Mouse (Mus musculus): ENCODE measurements around the gene Scrn1. TPM values are rescaled to one million over a fixed set of nuclear protein-coding genes. Genes with fewer than 3 reads are reported as not detected.

The Scrn1 gene
- polyA plus RNA-seq, 1 experiment from 2014 or later, result 7.1 TPM

DNA sequence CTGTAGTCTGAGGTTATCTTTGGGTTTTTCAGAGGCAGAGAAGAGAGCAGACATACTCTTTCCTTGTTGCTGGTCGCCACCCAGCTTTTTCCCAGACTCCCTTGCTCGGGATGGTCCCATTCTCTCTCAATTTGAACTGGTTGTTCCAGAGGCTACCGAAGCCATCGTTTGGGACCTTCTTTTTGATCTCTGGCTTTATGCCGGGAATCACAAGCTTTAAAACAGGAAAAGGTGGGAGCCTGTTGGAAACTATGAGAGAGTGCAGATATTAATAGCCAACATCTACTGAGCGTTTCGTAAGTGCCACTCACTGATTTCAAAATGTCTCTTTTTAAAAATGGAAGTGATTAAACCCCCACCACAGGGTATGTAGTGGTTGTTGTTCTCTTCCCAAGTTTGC, 94.4 kb downstream of the Scrn1 start:
- no peak for ATAC-seq (replicated peaks; ENCODE audit: insufficient number of reproducible peaks, insufficient read depth, low FRiP score, low read depth)
- peak overlapping the region; percentile 73 for H3K27ac ChIP-seq
- 39% methylated on average over 7 of the region's 7 CpGs for WGBS

GRCm38 (mm10) chr6:54467371-54467770, 98.9 kb downstream of the Scrn1 start:
- Histone ChIP-seq H3K27ac (peak overlapping the region; percentile 96), H3K4me3 (no peak overlapping the region), H3K36me3 (no peaks in the 10 kb centered on the region), H3K4me1 (replicated peaks) (peaks cover 44% of the 10 kb centered on the region), H3K4me2 (0 out of 2 replicates have a peak overlapping the region, but pooled peaks have one; percentile 38), H3K9ac (no peak overlapping the region), H3K9me3 (replicated peaks) (no peaks in the 10 kb centered on the region), H3K27me3 (no peaks in the 10 kb centered on the region)
- 43% methylated on average over 3 of the region's 3 CpGs for WGBS
- ATAC-seq (replicated peaks; ENCODE audit: insufficient number of reproducible peaks, insufficient read depth, low FRiP score, low read depth), result peak; percentile 74

More for the DNA sequence above, 94.4 kb downstream of the Scrn1 start:
- Histone ChIP-seq H3K4me3 (no peak overlapping the region), H3K36me3 (no peaks in the 10 kb centered on the region), H3K9ac (no peak overlapping the region), H3K4me2 (no peak overlapping the region), H3K27me3 (no peaks in the 10 kb centered on the region), H3K9me3 (replicated peaks) (no peaks in the 10 kb centered on the region), H3K4me1 (replicated peaks) (peaks cover 51% of the 10 kb centered on the region)

DNA sequence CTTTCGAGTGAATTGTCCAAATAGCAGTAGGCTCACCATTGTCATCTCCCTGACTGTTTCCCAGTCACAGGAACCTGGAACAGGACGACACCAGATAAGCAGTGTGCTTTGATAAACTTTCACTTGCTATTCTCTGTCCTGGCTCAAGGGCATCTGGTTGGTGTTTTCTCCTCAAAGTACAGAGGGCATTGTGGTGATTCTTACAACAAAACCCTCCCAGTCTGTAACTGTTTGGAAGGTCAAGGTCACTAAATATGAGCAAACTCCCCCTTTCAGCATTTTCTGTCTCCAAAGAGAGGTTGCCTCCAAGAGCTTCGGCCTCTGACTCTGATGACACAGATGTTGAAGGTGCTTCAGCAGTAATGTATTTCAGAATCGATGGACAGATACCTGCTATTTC, 101.4 kb downstream of the Scrn1 start:
- H3K36me3 ChIP-seq, result no peaks in the 10 kb centered on the region

GRCm38 (mm10) chr6:54463701-54464458, 102.4 kb downstream of the Scrn1 start:
- H3K27ac ChIP-seq, result no peak overlapping the region

More for the DNA sequence above, 101.4 kb downstream of the Scrn1 start:
- H3K9me3 ChIP-seq (replicated peaks), result no peaks in the 10 kb centered on the region
- no peak overlapping the region for H3K9ac ChIP-seq
- H3K27ac ChIP-seq, result no peak overlapping the region
- no peak overlapping the region for H3K4me2 ChIP-seq
- 58% methylated on average over 4 of the region's 4 CpGs for WGBS
- H3K4me1 ChIP-seq (replicated peaks), result peaks cover 55% of the 10 kb centered on the region
- H3K4me3 ChIP-seq, result no peak overlapping the region
- ATAC-seq (replicated peaks; ENCODE audit: insufficient number of reproducible peaks, insufficient read depth, low FRiP score, low read depth), result no peak
- H3K27me3 ChIP-seq, result no peaks in the 10 kb centered on the region

GRCm38 (mm10) chr6:54462766-54463165, 103.5 kb downstream of the Scrn1 start:
- Histone ChIP-seq H3K27me3 (no peaks in the 10 kb centered on the region), H3K9me3 (replicated peaks) (no peaks in the 10 kb centered on the region), H3K27ac (no peak overlapping the region), H3K4me1 (replicated peaks) (peaks cover 65% of the 10 kb centered on the region), H3K36me3 (no peaks in the 10 kb centered on the region), H3K4me3 (no peak overlapping the region), H3K9ac (no peak overlapping the region), H3K4me2 (no peak overlapping the region)
- 84% methylated on average over 6 of the region's 6 CpGs for WGBS
- no peak for ATAC-seq (replicated peaks; ENCODE audit: insufficient number of reproducible peaks, insufficient read depth, low FRiP score, low read depth)

More at GRCm38 (mm10) chr6:54463701-54464458, 102.4 kb downstream of the Scrn1 start:
- no peaks in the 10 kb centered on the region for H3K36me3 ChIP-seq
- H3K9me3 ChIP-seq (replicated peaks), result no peaks in the 10 kb centered on the region
- WGBS, result 55% methylated on average over 8 of the region's 8 CpGs
- no peak for ATAC-seq (replicated peaks; ENCODE audit: insufficient number of reproducible peaks, insufficient read depth, low FRiP score, low read depth)
- H3K9ac ChIP-seq, result no peak overlapping the region
- H3K4me1 ChIP-seq (replicated peaks), result peaks cover 66% of the 10 kb centered on the region
- no peak overlapping the region for H3K4me3 ChIP-seq
- no peak overlapping the region for H3K4me2 ChIP-seq
- no peaks in the 10 kb centered on the region for H3K27me3 ChIP-seq

DNA sequence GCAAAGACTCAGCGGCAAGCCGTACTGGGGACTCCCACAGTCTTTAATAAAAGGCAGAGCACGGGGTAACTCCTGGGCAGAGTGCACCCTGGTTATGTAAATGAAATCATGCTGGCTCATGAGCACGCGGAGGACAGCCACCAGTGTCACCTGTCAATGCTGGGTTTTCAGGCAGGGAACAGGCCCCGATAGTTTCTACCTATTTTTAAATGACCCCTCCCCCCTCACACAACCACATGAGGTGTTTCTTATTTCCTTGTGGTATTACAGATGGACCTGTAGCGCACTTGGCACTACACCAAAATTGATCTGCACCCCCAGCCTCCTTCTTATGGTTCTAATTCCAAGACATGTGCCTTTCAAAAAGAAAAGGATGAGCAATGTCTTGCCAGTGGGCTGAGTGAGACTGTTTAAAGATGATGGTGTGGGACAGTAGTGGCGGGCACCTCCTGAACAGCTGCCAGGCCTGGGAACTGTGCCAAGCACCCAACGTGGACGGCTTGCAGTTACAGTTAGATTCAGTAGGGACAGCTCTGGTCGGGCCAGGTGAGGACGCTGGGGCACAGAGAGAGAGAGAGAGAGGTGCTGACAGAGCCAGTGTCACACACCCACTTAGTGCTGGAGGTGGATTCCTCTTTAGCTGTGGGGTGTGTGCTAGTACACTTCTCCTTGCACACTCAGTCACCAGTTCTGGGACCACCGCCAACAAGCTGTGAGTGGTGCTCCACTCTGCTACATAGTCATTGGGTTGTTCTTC, 105.2 kb downstream of the Scrn1 start:
- Histone ChIP-seq H3K4me1 (replicated peaks) (peaks cover 57% of the 10 kb centered on the region), H3K36me3 (no peaks in the 10 kb centered on the region), H3K27me3 (no peaks in the 10 kb centered on the region), H3K4me3 (no peak overlapping the region), H3K9me3 (replicated peaks) (no peaks in the 10 kb centered on the region), H3K9ac (no peak overlapping the region), H3K27ac (peak overlapping the region; percentile 78), H3K4me2 (no peak overlapping the region)
- 50% methylated on average over 13 of the region's 13 CpGs for WGBS
- peak; percentile 88 for ATAC-seq (replicated peaks; ENCODE audit: insufficient number of reproducible peaks, insufficient read depth, low FRiP score, low read depth)

DNA sequence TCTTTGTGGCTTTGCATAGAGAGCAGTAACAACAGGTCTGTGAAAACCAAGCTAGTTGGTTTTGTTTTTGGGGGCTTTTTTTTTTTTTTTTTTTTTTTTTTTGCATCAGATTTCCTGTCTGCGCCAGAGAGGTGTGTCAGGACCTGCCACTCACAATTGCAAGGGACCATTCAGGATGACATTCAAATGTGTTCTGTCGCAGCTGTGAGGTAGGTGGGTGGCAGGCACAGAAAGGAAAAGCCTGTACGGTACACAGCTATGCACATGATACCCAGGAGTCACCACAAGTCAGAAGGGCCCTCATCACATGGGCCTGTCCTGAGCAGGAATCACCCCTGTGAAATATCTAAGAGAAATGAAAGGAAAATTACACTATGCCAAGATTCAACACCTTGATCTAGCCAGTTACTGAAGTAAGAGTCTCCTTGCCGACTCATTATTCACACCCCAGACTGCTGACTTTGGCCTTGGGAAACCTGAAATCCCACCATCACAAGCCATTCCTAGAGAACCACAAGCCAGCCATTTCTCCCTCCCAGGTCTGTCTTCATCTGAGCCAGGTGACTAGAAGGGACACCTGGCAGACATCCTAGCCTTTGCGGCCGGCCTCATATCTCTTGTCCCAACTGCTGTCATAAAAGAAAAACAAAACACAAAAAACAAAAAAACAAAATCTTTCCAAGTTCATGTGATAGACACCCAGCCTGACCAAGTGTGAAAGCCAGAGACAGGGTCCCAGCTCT, 105.9 kb downstream of the Scrn1 start:
- no peak overlapping the region for H3K9ac ChIP-seq
- ATAC-seq (replicated peaks; ENCODE audit: insufficient number of reproducible peaks, insufficient read depth, low FRiP score, low read depth), result no peak
- H3K27ac ChIP-seq, result peak overlapping the region; percentile 78

GRCm38 (mm10) chr6:54459661-54460060, 106.6 kb downstream of the Scrn1 start:
- Histone ChIP-seq H3K36me3 (no peaks in the 10 kb centered on the region), H3K9ac (no peak overlapping the region), H3K4me3 (no peak overlapping the region), H3K9me3 (replicated peaks) (no peaks in the 10 kb centered on the region), H3K4me1 (replicated peaks) (peaks cover 49% of the 10 kb centered on the region), H3K4me2 (no peak overlapping the region), H3K27ac (no peak overlapping the region), H3K27me3 (no peaks in the 10 kb centered on the region)
- WGBS, result 33% methylated on average over 7 of the region's 7 CpGs
- ATAC-seq (replicated peaks; ENCODE audit: insufficient number of reproducible peaks, insufficient read depth, low FRiP score, low read depth), result no peak

More for the DNA sequence above, 105.9 kb downstream of the Scrn1 start:
- H3K36me3 ChIP-seq, result no peaks in the 10 kb centered on the region
- no peak overlapping the region for H3K4me3 ChIP-seq
- H3K9me3 ChIP-seq (replicated peaks), result no peaks in the 10 kb centered on the region
- no peaks in the 10 kb centered on the region for H3K27me3 ChIP-seq
- H3K4me1 ChIP-seq (replicated peaks), result peaks cover 56% of the 10 kb centered on the region
- H3K4me2 ChIP-seq, result no peak overlapping the region
- 61% methylated on average over 6 of the region's 6 CpGs for WGBS

Other genes starting within 250 kb of the Scrn1 start
- 16.3 and 17.8 TPM in 2 replicates for gene Prr15, start 240.7 kb downstream of the Scrn1 start, polyA plus RNA-seq (2015; fragmentation: Nextera tagmentation; extraction: Ambion mirVana)
- gene Wipf3, start 136.9 kb downstream of the Scrn1 start, polyA plus RNA-seq (2015; fragmentation: Nextera tagmentation; extraction: Ambion mirVana), result 3.3 and 3.4 TPM in 2 replicates
- gene Plekha8, start 28.6 kb upstream of the Scrn1 start, polyA plus RNA-seq (2015; fragmentation: Nextera tagmentation; extraction: Ambion mirVana), result 4.9 and 5.1 TPM in 2 replicates
- gene Fkbp14, start 30.8 kb upstream of the Scrn1 start, polyA plus RNA-seq (2015; fragmentation: Nextera tagmentation; extraction: Ambion mirVana), result 22.2 and 26.4 TPM in 2 replicates
- 5.8 and 6.6 TPM in 2 replicates for gene Mturn, start 115.1 kb upstream of the Scrn1 start, polyA plus RNA-seq (2015; fragmentation: Nextera tagmentation; extraction: Ambion mirVana)

Measured in heart, embryonic 15.5 days (tissue).